Mouse (Mus musculus): ENCODE data around the gene Gm11985. TPM values are rescaled to one million over a fixed set of nuclear protein-coding genes. Genes with fewer than 3 reads are reported as not detected.
"Not testable (repeated sequence)": the region's sequence is repeated elsewhere in the genome, so short reads cannot be mapped to it uniquely, and the experiment has no call there.

Gene Gm11985
- polyA plus RNA-seq, 1 experiment from 2014 or later: 0.25 TPM

DNA sequence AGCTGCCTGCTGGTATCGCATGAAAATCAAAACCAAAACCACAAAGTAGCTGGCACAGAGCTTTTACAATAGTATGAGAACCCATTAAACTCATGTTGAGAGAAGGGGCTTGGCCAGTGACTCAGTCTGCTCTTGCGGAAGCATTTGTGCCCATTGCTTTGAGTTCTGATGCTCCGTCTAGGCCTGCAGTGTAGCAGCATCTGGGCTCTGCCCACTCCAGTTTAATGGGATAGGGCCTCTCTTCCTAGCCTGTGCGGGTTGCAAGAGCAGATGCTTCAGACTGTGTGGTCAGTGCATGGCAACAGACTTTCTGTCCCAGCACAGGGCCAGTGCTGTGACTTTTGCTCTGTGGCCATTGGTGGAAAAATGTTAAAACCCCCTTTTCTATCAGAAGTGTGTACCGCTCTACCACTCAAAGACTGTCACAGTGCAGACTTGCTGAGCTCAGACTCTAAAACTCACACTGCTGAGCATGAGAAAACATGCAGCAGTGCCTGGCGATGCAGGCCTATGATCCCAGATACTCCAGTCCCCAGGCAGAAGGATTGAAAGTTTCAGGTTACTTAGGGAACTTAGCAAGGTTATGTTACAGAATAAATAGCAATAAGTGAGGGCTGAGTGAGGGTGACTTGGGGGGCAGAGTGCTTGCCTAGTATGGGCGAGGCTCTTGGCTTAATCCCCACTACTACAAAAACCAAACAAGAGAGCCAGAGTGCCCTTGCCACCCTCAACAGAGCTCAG, 38.6 kb upstream of the Gm11985 start:
- no peak overlapping the region for H3K27ac ChIP-seq (ENCODE audit: low read length)
- no peaks in the 10 kb centered on the region for H3K27me3 ChIP-seq (ENCODE audit: control insufficient read depth, insufficient read depth, low read length)
- no peak overlapping the region for H3K4me2 ChIP-seq (replicated peaks; ENCODE audit: low read depth, low read length)
- no peak overlapping the region for H3K4me3 ChIP-seq (ENCODE audit: low read depth, low read length)
- H3K9me3 ChIP-seq (ENCODE audit: control insufficient read depth, low read depth, low read length): no peaks in the 10 kb centered on the region
- no peaks in the 10 kb centered on the region for H3K4me1 ChIP-seq (ENCODE audit: control insufficient read depth, insufficient read depth, low read length)
- 72% methylated on average over 7 of the region's 7 CpGs for WGBS
- ATAC-seq (ENCODE audit: insufficient number of reproducible peaks, insufficient read depth, low FRiP score, low read depth): peak; percentile 43; the same call in 1 of the 2 replicates
- H3K9ac ChIP-seq (replicated peaks; ENCODE audit: low read depth, low read length): no peak overlapping the region
- H3K36me3 ChIP-seq (ENCODE audit: control insufficient read depth, insufficient read depth, low read length): no peaks in the 10 kb centered on the region

DNA sequence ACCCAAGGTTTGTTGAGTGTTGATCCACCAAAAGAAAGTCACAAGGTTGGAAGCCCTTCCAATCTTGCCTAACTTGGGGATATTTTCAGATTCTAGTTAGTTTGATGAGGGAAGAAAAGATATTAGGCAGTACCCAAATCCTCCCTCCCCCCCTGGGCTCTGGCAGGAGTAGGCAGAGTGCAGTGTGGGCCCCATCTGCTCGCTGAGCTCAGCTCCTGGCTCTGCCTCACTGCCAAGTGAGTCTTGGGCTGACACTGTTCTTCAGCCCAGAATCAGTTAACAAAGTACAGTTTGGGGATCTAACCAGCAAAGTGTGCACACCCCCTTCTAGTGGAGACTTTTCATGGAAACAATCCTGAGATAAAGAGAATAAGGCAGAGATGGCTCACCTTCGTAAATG, 37.8 kb upstream of the Gm11985 start:
- H3K9ac ChIP-seq (replicated peaks; ENCODE audit: low read depth, low read length): no peak overlapping the region
- H3K9me3 ChIP-seq (ENCODE audit: control insufficient read depth, low read depth, low read length): no peaks in the 10 kb centered on the region
- WGBS: 67% methylated on average over 2 of the region's 2 CpGs
- no peaks in the 10 kb centered on the region for H3K36me3 ChIP-seq (ENCODE audit: control insufficient read depth, insufficient read depth, low read length)
- no peaks in the 10 kb centered on the region for H3K27me3 ChIP-seq (ENCODE audit: control insufficient read depth, insufficient read depth, low read length)
- H3K4me3 ChIP-seq (ENCODE audit: low read depth, low read length): no peak overlapping the region
- no peak overlapping the region for H3K4me2 ChIP-seq (replicated peaks; ENCODE audit: low read depth, low read length)
- no peak for ATAC-seq (ENCODE audit: insufficient number of reproducible peaks, insufficient read depth, low FRiP score, low read depth)
- H3K27ac ChIP-seq (ENCODE audit: low read length): no peak overlapping the region
- no peaks in the 10 kb centered on the region for H3K4me1 ChIP-seq (ENCODE audit: control insufficient read depth, insufficient read depth, low read length)

DNA sequence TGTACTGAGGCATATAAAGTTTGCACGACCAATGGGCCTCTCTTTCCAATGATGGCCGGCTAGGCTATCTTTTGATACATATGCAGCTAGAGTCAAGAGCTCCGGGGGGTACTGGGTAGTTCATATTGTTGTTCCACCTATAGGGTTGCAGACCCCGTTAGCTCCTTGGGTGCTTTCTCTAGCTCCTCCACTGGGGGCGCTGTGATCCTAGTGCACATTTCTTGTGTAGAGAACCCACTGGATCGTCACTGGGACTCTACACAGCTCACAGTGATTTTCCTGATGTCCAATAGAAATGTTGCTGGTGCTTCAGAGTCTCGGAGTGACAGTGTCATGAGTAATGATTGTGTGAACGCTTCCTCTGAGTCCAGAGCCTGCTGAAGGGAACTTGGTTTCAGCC, 33.5 kb upstream of the Gm11985 start:
- ATAC-seq (ENCODE audit: insufficient number of reproducible peaks, insufficient read depth, low FRiP score, low read depth); H3K4me3 ChIP-seq (ENCODE audit: low read depth, low read length); H3K4me2 ChIP-seq (replicated peaks; ENCODE audit: low read depth, low read length); H3K27me3 ChIP-seq (ENCODE audit: control insufficient read depth, insufficient read depth, low read length); H3K36me3 ChIP-seq (ENCODE audit: control insufficient read depth, insufficient read depth, low read length); H3K9me3 ChIP-seq (ENCODE audit: control insufficient read depth, low read depth, low read length); H3K27ac ChIP-seq (ENCODE audit: low read length); H3K9ac ChIP-seq (replicated peaks; ENCODE audit: low read depth, low read length); H3K4me1 ChIP-seq (ENCODE audit: control insufficient read depth, insufficient read depth, low read length): not testable (repeated sequence)
- WGBS: 75% methylated on average over 8 of the region's 8 CpGs

DNA sequence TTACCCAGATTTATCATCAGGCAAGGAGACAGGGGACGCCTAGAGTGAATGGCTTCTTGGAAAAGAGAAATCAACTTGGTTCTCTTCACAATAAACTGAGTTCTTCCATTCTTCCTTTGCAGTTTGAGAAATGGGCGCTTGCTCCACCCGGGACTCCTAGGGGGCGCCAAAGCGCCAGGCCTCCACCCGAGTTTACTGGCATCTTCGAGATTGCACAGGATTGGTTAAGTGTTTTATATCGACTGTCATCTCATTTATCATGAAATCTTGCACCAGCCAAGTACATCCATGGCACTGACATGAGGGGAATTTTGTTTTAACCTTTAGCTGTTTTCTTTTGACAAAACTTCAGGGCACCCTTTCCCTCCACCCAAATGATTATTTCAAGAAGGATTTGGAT, 27.3 kb upstream of the Gm11985 start:
- no peak overlapping the region for H3K4me2 ChIP-seq (replicated peaks; ENCODE audit: low read depth, low read length)
- H3K4me3 ChIP-seq (ENCODE audit: low read depth, low read length): no peak overlapping the region
- H3K27me3 ChIP-seq (ENCODE audit: control insufficient read depth, insufficient read depth, low read length): peaks cover 8% of the 10 kb centered on the region; the same call in 1 of the 2 replicates
- H3K4me1 ChIP-seq (ENCODE audit: control insufficient read depth, insufficient read depth, low read length): peaks cover 10% of the 10 kb centered on the region; the same call in 1 of the 2 replicates
- no peaks in the 10 kb centered on the region for H3K9me3 ChIP-seq (ENCODE audit: control insufficient read depth, low read depth, low read length)
- no peaks in the 10 kb centered on the region for H3K36me3 ChIP-seq (ENCODE audit: control insufficient read depth, insufficient read depth, low read length)
- no peak for ATAC-seq (ENCODE audit: insufficient number of reproducible peaks, insufficient read depth, low FRiP score, low read depth)
- H3K27ac ChIP-seq (ENCODE audit: low read length): no peak overlapping the region
- no peak overlapping the region for H3K9ac ChIP-seq (replicated peaks; ENCODE audit: low read depth, low read length)
- WGBS: 15% methylated on average over 8 of the region's 8 CpGs

DNA sequence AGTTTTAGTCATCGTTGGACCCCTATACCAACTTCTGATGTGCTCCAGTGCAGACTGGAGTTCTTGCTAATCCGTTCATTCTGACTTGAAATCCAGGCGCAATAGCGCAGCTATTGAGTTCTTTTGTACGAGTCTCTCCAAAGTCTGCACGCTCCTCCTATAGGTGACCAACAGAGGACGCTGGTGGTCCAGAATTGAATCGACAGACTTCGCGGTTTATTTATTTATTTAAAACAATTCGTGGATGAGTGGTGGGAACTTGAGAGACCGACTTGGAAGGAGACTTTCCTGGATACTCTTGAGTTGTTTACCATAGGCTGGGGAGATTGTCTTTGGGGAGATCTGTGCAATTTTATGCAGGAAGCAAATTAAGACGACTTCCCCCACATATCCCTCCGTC, 26.4 kb upstream of the Gm11985 start:
- no peaks in the 10 kb centered on the region for H3K9me3 ChIP-seq (ENCODE audit: control insufficient read depth, low read depth, low read length)
- H3K4me3 ChIP-seq (ENCODE audit: low read depth, low read length): no peak overlapping the region; the same call in 1 of the 2 replicates
- peaks cover 10% of the 10 kb centered on the region; the same call in 1 of the 2 replicates for H3K4me1 ChIP-seq (ENCODE audit: control insufficient read depth, insufficient read depth, low read length)
- H3K27ac ChIP-seq (ENCODE audit: low read length): no peak overlapping the region
- no peaks in the 10 kb centered on the region for H3K36me3 ChIP-seq (ENCODE audit: control insufficient read depth, insufficient read depth, low read length)
- no peak for ATAC-seq (ENCODE audit: insufficient number of reproducible peaks, insufficient read depth, low FRiP score, low read depth)
- H3K4me2 ChIP-seq (replicated peaks; ENCODE audit: low read depth, low read length): peak overlapping the region; percentile 85
- WGBS: 5% methylated on average over 14 of the region's 14 CpGs
- no peak overlapping the region for H3K9ac ChIP-seq (replicated peaks; ENCODE audit: low read depth, low read length)
- peaks cover 8% of the 10 kb centered on the region; the same call in 1 of the 2 replicates for H3K27me3 ChIP-seq (ENCODE audit: control insufficient read depth, insufficient read depth, low read length)

DNA sequence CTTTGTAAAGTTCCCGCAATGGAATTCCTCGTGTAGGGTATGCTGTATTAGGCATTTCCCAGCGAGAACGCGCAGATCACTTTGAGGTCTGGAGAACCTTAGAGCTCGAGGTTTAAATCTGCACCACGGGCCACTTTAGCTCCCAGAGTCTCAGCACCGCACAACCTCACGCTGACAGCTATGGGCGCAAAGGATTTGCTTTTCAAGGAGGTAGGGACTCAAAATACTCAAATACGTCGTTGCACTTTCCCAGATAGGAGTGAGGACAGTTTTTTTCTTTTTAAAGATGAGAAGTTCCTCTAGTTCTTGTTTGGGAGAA, 25.9 kb upstream of the Gm11985 start:
- no peak for ATAC-seq (ENCODE audit: insufficient number of reproducible peaks, insufficient read depth, low FRiP score, low read depth)
- peaks cover 8% of the 10 kb centered on the region; the same call in 1 of the 2 replicates for H3K27me3 ChIP-seq (ENCODE audit: control insufficient read depth, insufficient read depth, low read length)
- H3K4me1 ChIP-seq (ENCODE audit: control insufficient read depth, insufficient read depth, low read length): peaks cover 10% of the 10 kb centered on the region; the same call in 1 of the 2 replicates
- peak overlapping the region; percentile 85 for H3K4me2 ChIP-seq (replicated peaks; ENCODE audit: low read depth, low read length)
- H3K9me3 ChIP-seq (ENCODE audit: control insufficient read depth, low read depth, low read length): no peaks in the 10 kb centered on the region
- H3K27ac ChIP-seq (ENCODE audit: low read length): no peak overlapping the region
- 2% methylated on average over 12 of the region's 12 CpGs for WGBS
- H3K36me3 ChIP-seq (ENCODE audit: control insufficient read depth, insufficient read depth, low read length): 0 out of 2 replicates have a peak, but pooled peaks cover under 1% of the 10 kb centered on the region
- H3K9ac ChIP-seq (replicated peaks; ENCODE audit: low read depth, low read length): no peak overlapping the region
- peak overlapping the region; percentile 56 for H3K4me3 ChIP-seq (ENCODE audit: low read depth, low read length)

DNA sequence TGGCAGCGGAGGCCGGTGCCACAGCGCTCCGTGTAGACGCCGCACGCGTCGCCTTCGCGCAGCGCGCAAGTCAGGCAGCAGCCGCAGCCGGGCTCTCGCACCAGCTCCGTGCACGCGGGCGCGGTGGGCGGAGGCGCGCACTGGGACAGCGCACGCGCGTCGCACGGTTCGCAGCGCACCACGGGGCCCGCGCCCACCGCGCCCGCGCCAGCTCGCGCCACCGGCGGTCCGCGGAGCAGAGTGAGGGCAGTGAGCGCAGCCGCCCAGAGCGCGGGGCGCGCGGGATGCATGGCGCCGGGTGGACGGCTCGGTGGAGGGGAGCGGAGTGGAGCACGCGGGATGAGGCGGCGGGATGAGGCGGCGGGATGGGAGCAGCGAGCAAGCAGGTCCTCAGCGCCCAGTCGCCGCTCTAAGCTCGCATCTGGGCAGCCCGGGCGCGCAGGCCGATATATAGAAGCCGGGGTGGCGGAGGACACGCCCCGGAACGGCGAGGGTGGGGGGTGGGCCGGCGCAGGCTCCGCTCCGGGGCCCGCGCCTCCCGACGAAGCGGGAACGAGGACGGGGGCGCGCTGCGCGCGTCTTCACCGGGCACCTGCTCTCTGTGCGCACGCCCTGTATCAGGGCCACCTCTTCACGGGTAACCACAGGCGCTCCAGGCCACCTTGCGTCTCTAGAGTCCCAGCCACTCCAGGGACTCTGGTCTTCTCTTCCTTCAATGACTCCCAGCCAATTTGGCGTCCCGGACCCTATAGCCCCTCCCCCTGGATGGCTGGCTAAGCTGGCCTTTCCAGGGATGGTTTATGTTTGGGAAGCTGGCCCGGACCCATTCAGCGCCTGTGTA, 25.4 kb upstream of the Gm11985 start, which contains the start of gene Igfbp3:
Igfbp3 (minus strand) TSS at position 423 of the 841 bp plus-strand sequence.
- peaks cover 10% of the 10 kb centered on the region; the same call in 1 of the 2 replicates for H3K4me1 ChIP-seq (ENCODE audit: control insufficient read depth, insufficient read depth, low read length)
- no peaks in the 10 kb centered on the region for H3K9me3 ChIP-seq (ENCODE audit: control insufficient read depth, low read depth, low read length)
- peaks cover 8% of the 10 kb centered on the region; the same call in 1 of the 2 replicates for H3K27me3 ChIP-seq (ENCODE audit: control insufficient read depth, insufficient read depth, low read length)
- no peak within 1 kb of the TSS for H3K27ac ChIP-seq (ENCODE audit: low read length)
- H3K36me3 ChIP-seq (ENCODE audit: control insufficient read depth, insufficient read depth, low read length): peaks cover 6% of the 10 kb centered on the region; the same call in 1 of the 2 replicates
- H3K4me2 ChIP-seq (replicated peaks; ENCODE audit: low read depth, low read length): peak within 1 kb of the TSS; percentile 85
- peak within 1 kb of the TSS; percentile 42; the same call in 1 of the 2 replicates for H3K9ac ChIP-seq (replicated peaks; ENCODE audit: low read depth, low read length)
- 1% methylated on average over 98 of the region's 104 CpGs for WGBS
- H3K4me3 ChIP-seq (ENCODE audit: low read depth, low read length): peak within 1 kb of the TSS; percentile 56
- ATAC-seq (ENCODE audit: insufficient number of reproducible peaks, insufficient read depth, low FRiP score, low read depth): peak; percentile 79

DNA sequence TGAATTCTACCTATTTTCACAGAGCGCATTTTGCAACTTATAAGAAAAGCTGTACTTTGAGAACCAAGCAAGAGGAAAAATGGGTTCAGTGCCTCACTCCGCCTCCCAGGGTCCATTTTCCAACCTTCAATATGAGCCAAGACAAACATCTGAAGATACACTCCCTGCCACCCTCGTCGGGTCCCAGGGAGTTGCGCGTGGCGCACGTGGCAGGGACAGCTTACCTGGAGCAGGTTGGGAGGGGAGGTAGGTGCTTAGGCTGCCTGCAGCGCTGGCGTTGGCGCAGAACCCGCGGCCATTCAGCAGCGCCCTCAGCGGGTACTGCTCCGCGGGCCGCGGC, 24.8 kb upstream of the Gm11985 start:
- Histone ChIP-seq H3K4me3 (ENCODE audit: low read depth, low read length) (peak overlapping the region; percentile 56), H3K9me3 (ENCODE audit: control insufficient read depth, low read depth, low read length) (no peaks in the 10 kb centered on the region), H3K4me1 (ENCODE audit: control insufficient read depth, insufficient read depth, low read length) (peaks cover 10% of the 10 kb centered on the region; the same call in 1 of the 2 replicates), H3K27ac (ENCODE audit: low read length) (no peak overlapping the region), H3K36me3 (ENCODE audit: control insufficient read depth, insufficient read depth, low read length) (peaks cover 6% of the 10 kb centered on the region; the same call in 1 of the 2 replicates), H3K27me3 (ENCODE audit: control insufficient read depth, insufficient read depth, low read length) (peaks cover 8% of the 10 kb centered on the region; the same call in 1 of the 2 replicates), H3K4me2 (replicated peaks; ENCODE audit: low read depth, low read length) (peak overlapping the region; percentile 85), H3K9ac (replicated peaks; ENCODE audit: low read depth, low read length) (peak overlapping the region; percentile 42; the same call in 1 of the 2 replicates)
- ATAC-seq (ENCODE audit: insufficient number of reproducible peaks, insufficient read depth, low FRiP score, low read depth): no peak
- 3% methylated on average over 19 of the region's 19 CpGs for WGBS

Data from stomach, embryonic 14.5 days (tissue).